Mouse (Mus musculus): ENCODE data around the gene Trim71. TPM values are rescaled to one million over a fixed set of nuclear protein-coding genes. Genes with fewer than 3 reads are reported as not detected.

Gene Trim71
- polyA plus RNA-seq, 1 experiment from 2014 or later, result 0.15 TPM

- Histone ChIP-seq H3K36me3 (replicated peaks) (no peaks in the 10 kb centered on the region), H3K4me2 (no peak overlapping the region), H3K27me3 (replicated peaks) (peaks cover 14% of the 10 kb centered on the region), H3K9me3 (no peaks in the 10 kb centered on the region), H3K27ac (no peak overlapping the region), H3K9ac (no peak overlapping the region), H3K4me3 (no peak overlapping the region), H3K4me1 (peaks cover 7% of the 10 kb centered on the region; the same call in 1 of the 2 replicates)
- no peak for ATAC-seq (replicated peaks)
These were observed 10.3 kb downstream of the Trim71 start for GRCm38 (mm10) chr9:114553828-114554227.

GRCm38 (mm10) chr9:114550033-114550432, 14.1 kb downstream of the Trim71 start:
- Histone ChIP-seq H3K36me3 (replicated peaks) (no peaks in the 10 kb centered on the region), H3K4me3 (no peak overlapping the region), H3K9me3 (no peaks in the 10 kb centered on the region), H3K4me1 (peaks cover 10% of the 10 kb centered on the region; the same call in 1 of the 2 replicates), H3K27ac (no peak overlapping the region), H3K4me2 (no peak overlapping the region), H3K27me3 (replicated peaks) (peaks cover 4% of the 10 kb centered on the region; the same call in 1 of the 2 replicates), H3K9ac (no peak overlapping the region)
- 19% methylated on average over 6 of the region's 6 CpGs for WGBS
- no peak for ATAC-seq (replicated peaks)

- Histone ChIP-seq H3K4me1 (0 out of 2 replicates have a peak, but pooled peaks cover 3% of the 10 kb centered on the region), H3K4me2 (no peak overlapping the region), H3K27ac (no peak overlapping the region), H3K4me3 (no peak overlapping the region), H3K36me3 (replicated peaks) (no peaks in the 10 kb centered on the region), H3K27me3 (replicated peaks) (peaks cover 4% of the 10 kb centered on the region; the same call in 1 of the 2 replicates), H3K9ac (no peak overlapping the region), H3K9me3 (no peaks in the 10 kb centered on the region)
- ATAC-seq (replicated peaks), result no peak
- WGBS, result 17% methylated on average over 5 of the region's 5 CpGs
These were observed 15.1 kb downstream of the Trim71 start for GRCm38 (mm10) chr9:114549117-114549516.

DNA sequence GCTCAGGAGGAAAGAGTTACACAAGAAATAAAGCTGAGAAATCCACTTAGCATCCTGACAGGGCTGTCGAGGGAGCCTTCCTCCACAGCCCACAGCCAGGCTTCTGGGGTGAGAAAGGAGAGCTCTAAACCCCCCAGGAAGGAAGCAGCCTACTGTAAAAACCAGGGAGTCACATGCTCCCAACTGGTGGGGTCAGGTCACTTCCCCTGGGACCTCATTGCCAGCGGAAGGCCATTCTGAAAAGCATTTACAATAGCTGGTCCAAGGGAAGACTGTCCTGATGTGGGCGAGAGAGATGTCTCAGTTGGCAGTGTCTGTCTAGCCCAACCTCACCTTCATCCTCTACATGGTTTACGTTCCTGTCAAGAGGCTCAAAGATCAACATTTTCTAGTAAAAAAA, 15.7 kb downstream of the Trim71 start:
- H3K4me3 ChIP-seq, result no peak overlapping the region
- WGBS, result 43% methylated on average over 4 of the region's 4 CpGs
- ATAC-seq (replicated peaks), result no peak

DNA sequence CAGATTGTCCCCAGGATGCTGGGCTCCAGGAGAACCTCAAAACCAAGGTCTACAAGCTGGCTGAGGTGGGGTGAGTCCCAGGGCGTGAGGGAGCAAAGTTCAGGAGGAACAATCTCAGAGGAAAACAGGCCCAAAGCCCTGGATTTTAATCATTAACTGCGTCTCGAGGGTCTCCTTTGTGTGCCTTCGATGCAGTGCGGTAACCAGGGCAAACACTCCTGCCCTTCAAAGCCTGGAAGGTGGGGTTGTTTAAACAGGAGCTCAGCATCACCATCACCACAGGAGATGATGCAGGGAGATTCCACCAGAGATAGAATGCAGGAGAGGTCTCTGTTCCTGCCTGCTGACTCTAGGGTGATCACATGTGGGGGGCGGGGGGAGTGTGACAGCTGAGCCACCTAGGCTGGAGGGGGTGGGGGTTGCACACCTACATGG, 16.5 kb downstream of the Trim71 start:
- 35% methylated on average over 6 of the region's 6 CpGs for WGBS

More for the DNA sequence above, 15.7 kb downstream of the Trim71 start:
- Histone ChIP-seq H3K27me3 (replicated peaks) (peaks cover 4% of the 10 kb centered on the region; the same call in 1 of the 2 replicates), H3K4me1 (0 out of 2 replicates have a peak, but pooled peaks cover 3% of the 10 kb centered on the region), H3K4me2 (no peak overlapping the region), H3K27ac (no peak overlapping the region), H3K9me3 (no peaks in the 10 kb centered on the region), H3K36me3 (replicated peaks) (no peaks in the 10 kb centered on the region), H3K9ac (no peak overlapping the region)

DNA sequence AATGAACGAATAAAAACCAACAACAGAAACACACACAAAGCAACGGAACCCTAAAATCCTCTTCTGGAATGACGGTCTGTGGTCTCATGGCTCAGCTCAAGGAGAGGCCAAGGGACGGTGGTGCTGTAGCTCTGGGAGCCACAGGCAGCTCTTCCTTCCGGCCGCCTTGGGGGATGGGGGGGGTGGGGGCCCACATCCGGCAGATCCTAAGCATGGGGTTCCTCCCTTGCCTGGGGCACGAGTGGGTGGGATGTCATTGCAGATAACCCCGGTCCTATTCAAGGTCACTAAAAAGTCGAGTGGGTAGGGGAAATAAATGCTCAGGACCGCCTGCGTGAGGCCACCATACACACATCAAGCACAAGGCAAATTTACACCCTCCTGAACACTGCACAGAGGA, 17.4 kb downstream of the Trim71 start:
- H3K36me3 ChIP-seq (replicated peaks), result no peaks in the 10 kb centered on the region
- no peak overlapping the region for H3K9ac ChIP-seq
- no peak overlapping the region for H3K27ac ChIP-seq
- H3K4me1 ChIP-seq, result 0 out of 2 replicates have a peak, but pooled peaks cover 3% of the 10 kb centered on the region
- ATAC-seq (replicated peaks), result no peak
- no peak overlapping the region for H3K4me2 ChIP-seq
- H3K27me3 ChIP-seq (replicated peaks), result peaks cover 4% of the 10 kb centered on the region; the same call in 1 of the 2 replicates
- H3K4me3 ChIP-seq, result no peak overlapping the region
- WGBS, result 70% methylated on average over 12 of the region's 12 CpGs
- no peaks in the 10 kb centered on the region for H3K9me3 ChIP-seq

More for the DNA sequence above, 16.5 kb downstream of the Trim71 start:
- Histone ChIP-seq H3K27ac (no peak overlapping the region), H3K27me3 (replicated peaks) (peaks cover 4% of the 10 kb centered on the region; the same call in 1 of the 2 replicates), H3K4me3 (no peak overlapping the region), H3K9me3 (no peaks in the 10 kb centered on the region), H3K36me3 (replicated peaks) (no peaks in the 10 kb centered on the region), H3K9ac (no peak overlapping the region), H3K4me1 (0 out of 2 replicates have a peak, but pooled peaks cover 3% of the 10 kb centered on the region), H3K4me2 (no peak overlapping the region)
- no peak for ATAC-seq (replicated peaks)

- 30% methylated on average over 9 of the region's 9 CpGs for WGBS
- Histone ChIP-seq H3K9me3 (no peaks in the 10 kb centered on the region), H3K27ac (no peak overlapping the region), H3K4me3 (no peak overlapping the region), H3K4me1 (0 out of 2 replicates have a peak, but pooled peaks cover 3% of the 10 kb centered on the region), H3K27me3 (replicated peaks) (peaks cover 4% of the 10 kb centered on the region; the same call in 1 of the 2 replicates), H3K4me2 (no peak overlapping the region), H3K9ac (no peak overlapping the region), H3K36me3 (replicated peaks) (no peaks in the 10 kb centered on the region)
- no peak for ATAC-seq (replicated peaks)
These were observed 19.3 kb downstream of the Trim71 start for GRCm38 (mm10) chr9:114544754-114545393.

DNA sequence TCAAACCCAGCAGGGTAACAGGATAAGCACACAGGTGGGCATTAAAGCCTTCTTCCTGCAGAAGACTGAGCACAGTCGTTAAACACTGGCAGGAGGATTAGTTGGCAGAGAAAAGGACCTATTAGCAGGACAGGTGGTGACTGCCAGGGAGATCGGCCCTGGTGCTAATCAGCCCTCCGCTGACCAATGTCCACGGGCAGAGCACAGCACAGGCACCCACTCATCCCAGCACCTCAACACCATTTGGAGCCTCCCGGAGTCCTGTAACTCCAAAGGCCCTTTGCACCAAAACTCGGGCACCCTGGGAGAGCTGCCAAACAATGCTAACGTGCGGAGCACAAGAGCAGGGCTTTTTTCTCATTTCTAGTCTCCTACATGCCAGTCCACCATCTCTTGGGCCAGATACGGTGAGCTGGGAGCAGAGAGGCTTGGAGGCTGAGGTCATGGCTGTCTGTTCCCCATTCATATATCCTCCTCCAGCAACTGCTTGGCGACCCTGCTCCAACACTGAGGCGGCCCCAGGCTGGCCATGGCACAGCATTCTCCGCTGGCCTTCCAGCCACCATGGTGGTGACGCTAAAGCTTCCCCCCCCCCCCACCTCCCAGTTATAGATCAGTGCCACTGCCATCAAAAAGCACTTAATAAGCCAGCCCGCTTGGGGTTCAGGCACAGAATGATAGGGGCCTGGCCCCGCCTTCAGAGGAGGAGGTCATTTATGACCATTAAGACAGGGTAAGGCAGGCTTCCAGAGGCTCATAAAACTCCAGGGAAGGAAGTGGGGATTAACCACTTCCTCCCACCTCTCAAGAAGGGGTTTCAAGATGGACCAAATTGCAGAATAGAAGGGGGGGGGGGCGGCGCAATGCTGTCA, 20.1 kb downstream of the Trim71 start:
- Histone ChIP-seq H3K36me3 (replicated peaks) (no peaks in the 10 kb centered on the region), H3K4me1 (0 out of 2 replicates have a peak, but pooled peaks cover 3% of the 10 kb centered on the region), H3K27me3 (replicated peaks) (peaks cover 4% of the 10 kb centered on the region; the same call in 1 of the 2 replicates), H3K4me3 (no peak overlapping the region), H3K4me2 (no peak overlapping the region), H3K9me3 (no peaks in the 10 kb centered on the region), H3K27ac (no peak overlapping the region), H3K9ac (no peak overlapping the region)
- 0 out of 2 replicates have a peak, but pooled peaks have one; percentile 30 for ATAC-seq (replicated peaks)
- WGBS, result 60% methylated on average over 17 of the region's 17 CpGs

DNA sequence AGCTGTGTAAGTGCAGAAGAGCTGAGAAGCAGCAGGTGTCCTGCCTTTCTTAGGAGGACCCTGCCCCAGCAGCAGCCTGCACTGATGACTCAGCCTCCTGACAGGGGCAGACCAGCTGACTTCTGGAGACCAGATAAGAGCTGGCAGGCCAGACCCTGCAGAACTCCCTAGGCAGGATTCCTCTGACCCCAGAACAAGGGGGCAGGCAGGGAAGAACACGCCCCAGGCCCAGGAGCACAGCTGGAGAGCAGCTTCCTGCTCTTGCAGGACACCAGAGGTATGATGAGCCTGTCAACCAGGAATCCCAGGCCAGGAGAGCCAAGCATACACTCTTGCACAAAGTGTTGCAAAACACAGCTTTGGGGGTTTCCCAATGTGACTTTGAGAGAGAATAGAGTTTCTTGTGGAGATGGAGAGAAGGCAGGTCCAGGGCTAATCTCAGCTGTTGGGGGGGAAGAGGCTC, 22.9 kb downstream of the Trim71 start:
- H3K27ac ChIP-seq, result no peak overlapping the region
- H3K36me3 ChIP-seq (replicated peaks), result no peaks in the 10 kb centered on the region
- H3K4me2 ChIP-seq, result no peak overlapping the region
- H3K27me3 ChIP-seq (replicated peaks), result no peaks in the 10 kb centered on the region
- no peak for ATAC-seq (replicated peaks)
- no peaks in the 10 kb centered on the region for H3K4me1 ChIP-seq
- 32% methylated on average over 1 of the region's 1 CpGs for WGBS
- H3K9me3 ChIP-seq, result no peaks in the 10 kb centered on the region
- no peak overlapping the region for H3K4me3 ChIP-seq
- no peak overlapping the region for H3K9ac ChIP-seq

GRCm38 (mm10) chr9:114538996-114539563, 25.1 kb downstream of the Trim71 start:
- no peak overlapping the region for H3K4me2 ChIP-seq
- ATAC-seq (replicated peaks), result no peak
- H3K9me3 ChIP-seq, result no peaks in the 10 kb centered on the region
- no peak overlapping the region for H3K4me3 ChIP-seq
- H3K36me3 ChIP-seq (replicated peaks), result no peaks in the 10 kb centered on the region
- H3K27ac ChIP-seq, result no peak overlapping the region
- 70% methylated on average over 7 of the region's 7 CpGs for WGBS
- no peak overlapping the region for H3K9ac ChIP-seq
- no peaks in the 10 kb centered on the region for H3K27me3 ChIP-seq (replicated peaks)
- H3K4me1 ChIP-seq, result no peaks in the 10 kb centered on the region

- H3K4me1 ChIP-seq, result no peaks in the 10 kb centered on the region
- no peaks in the 10 kb centered on the region for H3K36me3 ChIP-seq (replicated peaks)
- no peak overlapping the region for H3K4me3 ChIP-seq
- ATAC-seq (replicated peaks), result no peak
- no peaks in the 10 kb centered on the region for H3K9me3 ChIP-seq
- H3K9ac ChIP-seq, result no peak overlapping the region
- no peak overlapping the region for H3K4me2 ChIP-seq
- no peaks in the 10 kb centered on the region for H3K27me3 ChIP-seq (replicated peaks)
- WGBS, result 15% methylated on average over 2 of the region's 2 CpGs
- H3K27ac ChIP-seq, result no peak overlapping the region
These were observed 27.5 kb downstream of the Trim71 start for GRCm38 (mm10) chr9:114536628-114537027.
